Mouse (Mus musculus) layer of hippocampus, adult 9-10 months (tissue): Measurements from ENCODE around the gene Rgs5.

Experiments
- DNase-seq: peaks from one replicate; pipeline ENCODE4 v3.0.0; 2022; ENCODE audit warnings: low spot score

The Rgs5 gene

GRCm38 (mm10) chr1:169726319-169726718, 71.0 kb downstream of the Rgs5 start:
- no peak for DNase-seq

- no peak for DNase-seq
Measured at GRCm38 (mm10) chr1:169730599-169731100, 75.3 kb downstream of the Rgs5 start.

- no peak for DNase-seq
Measured at GRCm38 (mm10) chr1:169736139-169736538, 80.8 kb downstream of the Rgs5 start.

- no peak for DNase-seq
Measured at GRCm38 (mm10) chr1:169737231-169737630, 81.9 kb downstream of the Rgs5 start.

GRCm38 (mm10) chr1:169741147-169741546, 85.8 kb downstream of the Rgs5 start:
- no peak for DNase-seq
